Mouse (Mus musculus) cortical plate, adult 2 months (tissue): Measurements from ENCODE around the gene Paqr6. TPM values are rescaled to one million over a fixed set of nuclear protein-coding genes. Genes with fewer than 3 reads are reported as not detected.

Experiments used
- H3K27ac ChIP-seq: fragments of 200-500 bp; 2 replicates; pipeline ENCODE4 v1.5.1; 2012; ENCODE audit warnings: low read length, control low read depth, inconsistent platforms; ENCODE audit not compliant: insufficient read depth
- H3K4me1 ChIP-seq: fragments of 200-500 bp; 2 replicates; pipeline ENCODE4 v1.6.1; 2011; ENCODE audit warnings: low read length; ENCODE audit not compliant: control insufficient read depth, insufficient read depth
- H3K4me3 ChIP-seq: fragments of 200-500 bp; 2 replicates; pipeline ENCODE4 v1.5.1; 2011; ENCODE audit warnings: mild to moderate bottlenecking, low read length, control low read depth; ENCODE audit not compliant: insufficient read depth
- CTCF ChIP-seq: fragments of 200-500 bp; IDR thresholded peaks from 2 replicates; pipeline ENCODE4 v1.5.1; 2011; ENCODE audit warnings: mild to moderate bottlenecking, control low read depth, low read length; ENCODE audit not compliant: insufficient read depth; ENCODE audit errors: extremely low read depth
- POLR2A ChIP-seq: fragments of 200-500 bp; IDR thresholded peaks from 2 replicates; pipeline ENCODE4 v1.6.1; 2011; ENCODE audit warnings: mild to moderate bottlenecking, low read length, control low read depth; ENCODE audit not compliant: insufficient read depth; ENCODE audit errors: extremely low read depth
- polyA plus RNA-seq: library from polyadenylated mRNA; depleted of rRNA; stranded (reverse); fragments of >200 nt; gene quantifications from 2 replicates; pipeline ENCODE4 v1.2.3, GENCODE M21; 2012

Gene Paqr6
- polyA plus RNA-seq, 1 experiment = 15.3 TPM

DNA sequence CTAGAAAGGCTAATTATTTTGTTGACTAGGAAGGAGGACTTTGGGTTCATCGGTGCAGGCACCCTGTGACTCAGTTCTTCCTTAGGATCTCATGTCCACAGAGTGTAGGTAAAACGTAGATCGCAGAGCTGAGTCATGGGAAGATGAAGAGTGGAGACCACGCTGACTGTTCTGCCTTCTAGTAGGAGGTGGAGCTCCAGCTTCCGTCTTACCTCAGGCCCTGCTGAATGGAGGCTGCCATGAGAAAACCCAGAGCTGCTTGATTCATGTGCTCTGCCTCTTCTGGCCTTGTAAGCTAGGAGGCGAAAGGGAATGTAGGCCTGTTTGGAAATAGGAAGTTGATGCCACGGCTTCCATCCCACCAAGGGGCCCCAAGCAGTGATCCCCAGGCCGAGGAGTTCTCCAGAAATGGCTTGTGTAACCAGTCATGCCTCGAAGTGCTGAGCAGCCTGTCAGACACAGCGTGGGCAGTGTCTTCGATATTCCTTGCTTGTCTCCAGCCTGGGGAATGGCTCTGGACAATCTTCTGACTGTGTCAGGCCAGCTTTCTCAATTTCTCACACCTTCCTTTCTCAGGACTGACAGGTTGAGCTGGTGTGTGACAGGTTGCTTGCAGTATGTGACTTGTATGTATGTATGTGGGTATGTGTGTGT lies 26.9 kb upstream of the Paqr6 start:
- peak overlapping the region; percentile 55 for H3K4me3 ChIP-seq
- H3K27ac ChIP-seq = 0 out of 2 replicates have a peak overlapping the region, but pooled peaks have one; percentile 12
- no peak for TF ChIP-seq POLR2A
- TF ChIP-seq CTCF = no peak

GRCm38 (mm10) chr3:88338316-88338715 lies 26.1 kb upstream of the Paqr6 start:
- Histone ChIP-seq H3K4me1 (peaks cover 6% of the 10 kb centered on the region; the same call in 1 of the 2 replicates), H3K4me3 (no peak overlapping the region), H3K27ac (no peak overlapping the region)
- TF ChIP-seq POLR2A (no peak), CTCF (no peak)

More for the DNA sequence above, 26.9 kb upstream of the Paqr6 start:
- peaks cover 6% of the 10 kb centered on the region; the same call in 1 of the 2 replicates for H3K4me1 ChIP-seq

DNA sequence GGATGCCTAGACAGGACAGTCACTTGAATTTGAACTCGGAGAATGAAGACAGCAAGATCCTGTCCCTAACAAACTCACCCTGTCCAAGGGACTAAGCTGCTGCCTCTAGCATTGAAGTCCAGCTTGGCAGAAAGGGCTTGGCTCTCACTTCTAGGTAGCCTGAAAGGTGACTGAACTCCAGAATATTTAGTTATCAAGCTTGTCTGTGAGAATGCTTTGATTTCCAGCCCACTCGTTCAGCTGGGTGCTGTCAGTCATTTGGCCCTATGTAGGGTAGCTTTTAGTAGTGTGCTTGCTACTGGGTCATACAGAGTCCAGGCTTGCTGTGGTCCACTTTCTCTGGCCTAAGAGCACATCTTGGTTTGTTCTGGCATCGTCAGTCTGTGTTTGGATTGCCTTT lies 25.4 kb upstream of the Paqr6 start:
- Histone ChIP-seq H3K4me3 (no peak overlapping the region), H3K4me1 (peaks cover 6% of the 10 kb centered on the region; the same call in 1 of the 2 replicates), H3K27ac (no peak overlapping the region)
- TF ChIP-seq CTCF (no peak), POLR2A (no peak)

GRCm38 (mm10) chr3:88350732-88351131 lies 13.7 kb upstream of the Paqr6 start:
- Histone ChIP-seq H3K27ac (no peak overlapping the region), H3K4me3 (no peak overlapping the region), H3K4me1 (no peaks in the 10 kb centered on the region)
- TF ChIP-seq CTCF = no peak
- no peak for TF ChIP-seq POLR2A

- Histone ChIP-seq H3K4me1 (no peaks in the 10 kb centered on the region; the same call in 1 of the 2 replicates), H3K4me3 (no peak overlapping the region), H3K27ac (no peak overlapping the region)
- TF ChIP-seq CTCF (no peak), POLR2A (no peak)
Measured at GRCm38 (mm10) chr3:88352907-88353306, 11.5 kb upstream of the Paqr6 start.

DNA sequence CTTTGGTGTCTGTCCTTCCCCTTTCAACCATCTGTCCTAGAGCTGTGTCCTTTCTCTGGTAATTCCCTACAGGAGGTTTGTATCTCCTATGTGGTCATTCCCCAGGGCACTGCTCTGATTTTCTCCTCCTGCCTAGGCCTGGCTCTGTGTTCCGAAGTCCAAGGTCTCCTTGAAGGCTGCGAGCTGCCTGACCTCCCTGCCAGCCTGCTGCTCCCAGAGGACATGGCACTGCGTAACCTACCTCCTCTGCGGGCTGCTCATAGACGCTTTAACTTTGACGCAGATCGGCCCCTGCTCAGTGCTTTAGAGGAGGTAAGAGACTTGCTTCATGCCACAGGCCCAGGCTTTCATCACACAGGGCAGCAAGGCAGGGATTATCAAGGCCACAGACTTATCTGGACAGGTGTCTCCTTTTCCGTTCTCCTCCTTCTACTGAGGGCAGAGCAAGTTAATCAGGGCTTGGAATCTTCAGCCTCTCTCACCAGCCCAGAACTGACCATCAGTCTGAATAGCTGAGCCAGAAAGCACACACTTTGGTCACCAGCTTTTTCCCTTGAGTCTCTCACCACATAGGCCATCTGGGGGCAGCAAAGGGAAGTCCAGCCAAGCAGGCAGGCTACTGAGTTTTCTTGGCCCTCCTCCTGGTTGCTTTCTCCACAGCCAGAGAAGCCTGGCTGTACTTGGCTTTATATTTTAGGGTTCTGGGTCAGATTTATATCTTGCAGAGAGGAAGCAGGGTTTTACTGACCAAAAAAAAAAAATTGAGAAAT lies 9.8 kb upstream of the Paqr6 start:
- no peak overlapping the region for H3K27ac ChIP-seq
- TF ChIP-seq POLR2A (no peak), CTCF (0 out of 2 replicates have a peak, but pooled peaks have one; percentile 30)
- no peaks in the 10 kb centered on the region; the same call in 1 of the 2 replicates for H3K4me1 ChIP-seq
- no peak overlapping the region for H3K4me3 ChIP-seq

DNA sequence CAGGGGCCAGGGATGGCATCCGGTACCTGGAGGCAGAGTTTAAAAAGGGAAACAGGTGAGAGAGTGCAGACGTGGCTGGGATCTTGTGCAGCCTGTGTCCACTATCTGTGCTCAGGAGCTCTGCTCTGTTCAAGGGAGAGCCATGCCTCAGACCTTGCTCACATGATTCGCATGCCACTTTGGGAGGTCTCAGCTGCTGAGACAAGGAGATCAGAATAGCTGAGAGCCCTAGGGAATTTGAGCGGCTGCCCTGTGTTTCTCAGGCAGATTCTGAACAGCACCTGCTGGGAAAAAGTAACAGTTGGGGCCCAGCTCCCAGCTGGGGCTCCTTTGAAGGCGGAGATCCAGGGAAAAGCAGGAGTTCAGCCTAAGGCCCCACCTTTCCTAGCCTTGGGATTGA lies 4.8 kb upstream of the Paqr6 start:
- H3K4me3 ChIP-seq = no peak overlapping the region
- H3K27ac ChIP-seq = peak overlapping the region; percentile 32; the same call in 1 of the 2 replicates
- TF ChIP-seq CTCF (no peak), POLR2A (no peak)
- no peaks in the 10 kb centered on the region; the same call in 1 of the 2 replicates for H3K4me1 ChIP-seq

GRCm38 (mm10) chr3:88359989-88360388 lies 4.4 kb upstream of the Paqr6 start:
- Histone ChIP-seq H3K4me1 (no peaks in the 10 kb centered on the region; the same call in 1 of the 2 replicates), H3K27ac (peak overlapping the region; percentile 32; the same call in 1 of the 2 replicates), H3K4me3 (no peak overlapping the region)
- TF ChIP-seq CTCF (no peak), POLR2A (no peak)

GRCm38 (mm10) chr3:88361096-88361495 lies 3.3 kb upstream of the Paqr6 start:
- Histone ChIP-seq H3K4me3 (no peak overlapping the region), H3K27ac (no peak overlapping the region)

More at GRCm38 (mm10) chr3:88361096-88361495, 3.3 kb upstream of the Paqr6 start:
- TF ChIP-seq POLR2A (no peak), CTCF (no peak)
- peaks cover 2% of the 10 kb centered on the region; the same call in 1 of the 2 replicates for H3K4me1 ChIP-seq
